Mouse (Mus musculus) gastrocnemius, postnatal 25 days (tissue): ENCODE measurements around the gene Dnaja4. TPM values are rescaled to one million over a fixed set of nuclear protein-coding genes. Genes with fewer than 3 reads are reported as not detected.
"Not testable (repeated sequence)": the region's sequence is repeated elsewhere in the genome, so short reads cannot be mapped to it uniquely, and the experiment has no call there.

ENCODE experiments used
- DNase-seq: peaks from one replicate; pipeline ENCODE4 v3.0.0; 2022
- long read RNA-seq, 2 experiments: library from polyadenylated mRNA; stranded (forward); transcript quantifications; one replicate each; pipeline ENCODE4 v2.0.0; 2021
- total RNA-seq, 2 experiments: library from RNA; stranded (reverse); gene quantifications; 1 replicate in 1 of 2; 2 replicates in 1 of 2; pipeline ENCODE4 v1.2.3; 2021

Gene Dnaja4
- total RNA-seq, result 100 to 1,000 TPM in 1 of 2 experiments, 10 to 100 TPM in 1; 62.5 to 147 TPM
- long read RNA-seq, experiment 1, transcript Dnaja4-201 (7 exons, 3,003 nt), result major isoform, 85 of 106 reads
- long read RNA-seq, experiment 1, partial matches to known transcripts, result 6 of 106 reads
- long read RNA-seq, experiment 1, other reads (novel, unspliced or antisense), result 15 of 106 reads
- long read RNA-seq, experiment 2, transcript Dnaja4-201 (7 exons, 3,003 nt), result major isoform, 183 of 216 reads
- long read RNA-seq, experiment 2, partial matches to known transcripts, result 21 of 216 reads
- long read RNA-seq, experiment 2, other reads (novel, unspliced or antisense), result 12 of 216 reads

GRCm38 (mm10) chr9:54698318-54699086 is at the start of gene Dnaja4:
Dnaja4 (plus strand) TSS chr9:54698873.
- DNase-seq, result no peak

- DNase-seq, result no peak
These were observed 49.3 kb upstream of the Dnaja4 start for GRCm38 (mm10) chr9:54649360-54649759.

DNA sequence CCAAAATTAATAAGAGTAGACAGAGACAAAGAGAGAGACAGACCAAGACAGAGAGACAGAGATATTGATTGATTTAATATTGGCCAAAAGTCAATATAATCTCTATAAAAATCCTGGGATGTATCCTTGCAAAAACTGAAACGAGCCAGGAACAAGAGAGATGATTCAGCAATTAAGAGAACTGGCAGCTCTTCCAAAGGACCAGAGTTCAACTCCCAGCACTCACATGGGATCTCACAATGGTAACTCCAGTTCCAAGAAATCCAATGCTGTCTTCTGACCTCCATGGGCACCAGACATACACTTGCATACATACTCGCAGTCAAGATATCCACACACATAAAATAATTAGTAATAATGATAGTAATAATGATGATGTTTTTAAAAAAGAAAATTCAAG is 45.9 kb upstream of the Dnaja4 start:
- no peak for DNase-seq

GRCm38 (mm10) chr9:54655846-54656245 is 42.8 kb upstream of the Dnaja4 start:
- DNase-seq, result no peak

- no peak for DNase-seq
These were observed 42.3 kb upstream of the Dnaja4 start for GRCm38 (mm10) chr9:54656402-54656801.

GRCm38 (mm10) chr9:54658773-54659172 is 39.9 kb upstream of the Dnaja4 start:
- no peak for DNase-seq

DNA sequence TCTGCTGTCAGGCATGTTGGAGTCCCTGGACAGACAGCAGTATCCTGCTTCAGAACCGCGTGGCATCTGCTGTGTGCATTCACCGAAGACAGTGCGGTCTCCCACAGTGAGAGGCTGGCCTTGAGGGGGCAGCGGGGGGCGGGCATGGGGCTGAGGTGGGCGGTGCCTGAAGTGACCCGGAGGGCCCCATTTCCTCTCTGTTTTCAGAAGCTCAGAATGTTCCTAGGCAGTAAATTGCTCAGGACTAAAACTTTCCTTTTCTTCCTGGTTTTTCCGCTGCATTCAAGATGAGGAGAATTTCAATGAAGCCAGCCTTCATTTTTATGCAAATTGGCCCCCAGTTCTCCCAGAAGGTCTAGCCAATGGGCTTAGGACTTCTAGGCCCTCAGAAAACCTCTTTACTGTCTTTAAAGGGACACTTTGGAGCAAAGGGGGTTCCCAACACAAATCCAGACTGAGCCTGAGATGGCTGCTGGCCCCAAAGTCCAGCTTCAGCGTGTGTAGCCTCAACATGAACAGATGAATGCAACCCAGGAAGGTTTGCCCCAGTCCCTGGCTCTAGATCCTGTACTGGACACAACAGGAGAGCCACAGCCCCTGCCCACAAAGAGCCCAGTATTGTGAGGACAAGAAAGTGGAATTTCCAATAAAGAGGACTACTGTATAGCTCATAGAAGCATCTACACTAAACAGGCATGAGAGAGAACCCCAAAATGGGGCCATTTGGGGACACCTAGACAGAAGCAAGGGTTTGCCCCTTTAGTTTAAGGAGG is 36.9 kb upstream of the Dnaja4 start, which contains the start of gene Acsbg1:
TSS of gene Acsbg1 (minus strand) at position 266 of the 773 bp plus-strand sequence.
- DNase-seq, result no peak

- no peak for DNase-seq
These were observed 34.3 kb upstream of the Dnaja4 start for GRCm38 (mm10) chr9:54664358-54664757.

DNA sequence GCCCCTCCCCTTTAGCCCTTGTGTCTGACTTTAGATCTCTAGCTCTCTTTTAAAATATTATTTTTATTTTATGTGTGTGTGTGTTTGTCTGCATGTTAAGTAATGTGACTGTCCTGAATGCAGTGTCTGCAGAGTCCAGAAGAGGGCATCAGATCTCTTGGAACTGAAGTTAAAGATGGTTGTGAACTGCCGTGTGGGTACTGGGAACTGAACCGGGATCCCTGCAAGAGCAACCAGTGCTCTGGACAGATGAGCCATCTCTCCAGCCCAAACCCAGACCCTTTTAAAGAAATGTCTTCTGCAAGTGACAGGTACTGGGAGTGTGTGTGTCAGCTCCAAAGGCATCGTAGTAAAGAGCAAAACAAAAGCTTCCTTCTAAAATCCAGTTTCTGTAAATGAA is 32.6 kb upstream of the Dnaja4 start:
- no peak for DNase-seq

DNA sequence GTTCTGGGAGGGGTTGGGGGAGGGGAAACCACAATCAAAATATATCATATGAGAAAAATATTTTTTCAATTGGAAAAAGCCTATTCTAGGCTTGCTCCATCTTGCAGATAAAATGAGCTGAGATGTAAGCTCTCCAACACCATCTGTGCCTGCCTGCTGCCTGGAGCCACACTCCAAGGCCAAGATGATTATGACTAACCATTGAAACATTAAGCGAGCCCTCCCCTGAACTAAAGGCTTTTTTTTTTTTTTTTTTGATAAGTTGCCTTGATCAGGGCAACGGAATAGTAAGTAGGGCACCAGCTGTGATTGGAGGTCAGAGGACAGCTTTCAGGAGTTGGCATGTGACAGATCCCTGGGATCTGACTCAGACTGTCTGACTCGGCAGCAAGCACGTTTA is 30.2 kb upstream of the Dnaja4 start:
- no peak for DNase-seq

- DNase-seq, result no peak
These were observed 26.7 kb upstream of the Dnaja4 start for GRCm38 (mm10) chr9:54671962-54672361.

GRCm38 (mm10) chr9:54673887-54674286 is 24.8 kb upstream of the Dnaja4 start:
- DNase-seq, result no peak

DNA sequence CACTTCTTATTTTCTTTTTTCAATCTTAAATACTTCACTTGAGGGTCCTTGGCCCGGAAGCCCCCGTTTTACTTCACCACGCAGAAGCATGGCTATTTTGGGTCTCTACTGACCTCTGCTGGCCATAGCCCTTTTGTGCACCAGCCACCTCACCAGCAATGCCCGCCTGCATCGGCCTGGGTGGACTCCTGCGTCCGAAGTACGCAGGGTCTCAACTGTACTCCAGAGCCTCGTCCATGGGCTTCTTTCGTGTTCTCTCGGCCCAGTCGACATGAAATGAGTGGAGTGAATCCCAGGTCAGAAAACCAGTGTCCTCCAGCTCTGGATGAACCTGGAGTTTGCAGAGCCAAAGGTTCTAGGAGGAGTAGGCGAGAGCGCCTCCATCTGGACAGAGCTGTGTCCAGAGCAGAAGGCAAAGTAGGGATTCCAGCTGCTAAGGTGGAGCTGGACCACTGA is 22.1 kb upstream of the Dnaja4 start:
- DNase-seq, result peak; percentile 48

GRCm38 (mm10) chr9:54682846-54683245 is 15.8 kb upstream of the Dnaja4 start:
- DNase-seq, result no peak

DNA sequence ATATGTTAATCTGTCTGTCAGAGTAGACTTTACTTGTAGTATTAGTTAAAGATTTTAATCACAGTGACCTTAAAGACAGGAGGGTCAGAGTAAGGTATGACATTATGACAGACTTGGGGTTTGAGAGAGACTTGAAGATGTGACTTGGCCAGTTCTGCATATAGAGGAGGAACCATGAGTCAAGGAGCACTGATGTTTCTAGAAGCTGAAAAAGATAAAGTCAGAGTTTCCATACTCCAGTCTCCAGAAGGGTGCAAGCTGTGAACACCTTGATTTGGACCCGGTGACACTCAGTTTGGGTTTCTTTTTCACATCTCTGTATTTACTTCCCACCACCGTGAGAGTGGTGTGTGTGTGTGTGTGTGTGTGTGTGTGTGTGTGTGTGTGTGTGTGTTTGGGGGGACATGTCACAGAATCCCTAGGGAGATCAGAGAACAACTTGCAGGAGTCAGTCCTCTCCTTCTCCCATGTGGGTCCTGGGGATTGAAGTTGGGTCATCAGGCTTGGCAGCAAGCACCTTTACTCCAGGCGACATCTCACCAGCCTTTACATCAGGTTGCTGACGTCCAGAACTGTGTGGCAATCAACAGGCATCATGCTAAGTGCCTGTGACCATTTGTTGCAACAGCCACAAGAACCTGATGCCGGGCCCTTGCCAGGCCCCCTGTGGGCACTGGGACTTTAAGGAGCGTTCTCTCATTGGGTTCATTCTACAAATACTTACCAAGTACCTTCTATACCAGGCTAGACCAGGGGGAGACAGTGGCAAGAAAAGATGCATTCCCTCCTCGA is 14.7 kb upstream of the Dnaja4 start:
- DNase-seq, result no peak

GRCm38 (mm10) chr9:54687246-54688236 is 11.1 kb upstream of the Dnaja4 start:
- no peak for DNase-seq

- DNase-seq, result no peak
These were observed 9.2 kb upstream of the Dnaja4 start for GRCm38 (mm10) chr9:54689446-54689845.

- DNase-seq, result not testable (repeated sequence)
These were observed 8.0 kb upstream of the Dnaja4 start for GRCm38 (mm10) chr9:54690697-54691096.

DNA sequence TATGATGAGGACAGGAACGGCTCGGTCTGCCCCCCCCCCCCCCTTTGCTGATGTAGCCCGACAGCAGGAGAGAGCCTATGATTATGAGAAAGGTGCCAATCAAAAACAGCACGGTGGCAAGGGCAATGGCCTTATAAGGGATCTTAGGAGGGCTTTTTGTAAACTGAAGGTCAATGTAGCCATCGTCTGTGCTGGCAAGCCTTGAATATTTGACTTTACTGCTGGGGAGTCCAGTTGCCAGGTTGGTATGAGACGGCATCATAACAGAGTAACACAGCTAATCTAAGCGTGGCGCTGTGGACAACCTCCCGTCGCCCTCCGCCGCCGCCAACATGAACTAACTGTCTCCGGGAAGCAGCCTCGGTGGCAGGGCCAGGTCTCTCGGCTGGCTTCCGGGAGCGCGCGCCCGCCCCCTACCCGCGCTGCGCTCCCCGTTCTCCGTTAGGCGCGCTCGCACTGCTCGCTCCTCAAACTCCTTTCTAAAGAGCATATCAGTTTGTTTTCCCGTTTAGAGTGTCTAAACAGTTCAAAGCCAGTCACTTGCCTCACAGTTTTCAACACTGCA is 7.3 kb upstream of the Dnaja4 start:
- DNase-seq, result not testable (repeated sequence)

DNA sequence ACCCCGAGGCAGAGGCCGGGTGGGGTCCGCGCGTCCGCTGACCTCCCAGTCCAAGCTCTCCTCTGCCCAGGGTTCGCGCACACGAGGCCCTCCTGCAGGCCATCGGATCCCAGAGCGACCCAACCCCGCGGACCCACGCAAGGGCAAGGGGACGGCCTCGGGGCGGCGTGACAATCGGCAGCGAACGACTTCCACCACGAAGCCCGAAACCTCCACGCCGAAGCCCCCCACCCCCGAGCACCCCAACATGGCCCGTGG is 343 bp downstream of the Dnaja4 start:
- DNase-seq, result no peak
